Mouse (Mus musculus) layer of hippocampus, postnatal 25 days (tissue): ENCODE data around the gene Ginm1. TPM values are rescaled to one million over a fixed set of nuclear protein-coding genes. Genes with fewer than 3 reads are reported as not detected.

ENCODE experiments used
- DNase-seq, 2 experiments: peaks; one replicate each; pipeline ENCODE4 v3.0.0; 2022; ENCODE audit warnings: mixed read lengths in 2 of 2, low spot score in 1 of 2; ENCODE audit errors: extremely low spot score in 1 of 2
- total RNA-seq, 2 experiments: library from RNA; stranded (reverse); gene quantifications; 2 replicates each; pipeline ENCODE4 v1.2.3; 2021

The Ginm1 gene
- total RNA-seq: 10 to 100 TPM; 18.8 to 20.6 TPM

GRCm38 (mm10) chr10:7792751-7793385 lies at the start of gene Ginm1, which contains the start of gene Ppil4:
Ginm1 (minus strand) TSS chr10:7792824.
Ppil4 (plus strand) TSS chr10:7792891.
- peak; percentile 85 for DNase-seq

GRCm38 (mm10) chr10:7841571-7842080 lies 49.0 kb upstream of the Ginm1 start:
- DNase-seq: no peak

GRCm38 (mm10) chr10:7840785-7841184 lies 48.2 kb upstream of the Ginm1 start:
- no peak for DNase-seq

- no peak for DNase-seq
Observed at GRCm38 (mm10) chr10:7840353-7840733, 47.7 kb upstream of the Ginm1 start.

GRCm38 (mm10) chr10:7839551-7840352 lies 47.1 kb upstream of the Ginm1 start:
- DNase-seq: no peak

GRCm38 (mm10) chr10:7838874-7839421 lies 46.3 kb upstream of the Ginm1 start:
- no peak for DNase-seq

- no peak for DNase-seq
Observed at GRCm38 (mm10) chr10:7838036-7838435, 45.4 kb upstream of the Ginm1 start.

- DNase-seq: no peak
Observed at GRCm38 (mm10) chr10:7837446-7837845, 44.8 kb upstream of the Ginm1 start.

- no peak for DNase-seq
Observed at GRCm38 (mm10) chr10:7836902-7837301, 44.3 kb upstream of the Ginm1 start.

GRCm38 (mm10) chr10:7834671-7835225 lies 42.1 kb upstream of the Ginm1 start:
- DNase-seq: no peak

GRCm38 (mm10) chr10:7833377-7834165 lies 40.9 kb upstream of the Ginm1 start:
- DNase-seq: no peak

- no peak for DNase-seq
Observed at GRCm38 (mm10) chr10:7832171-7832676, 39.6 kb upstream of the Ginm1 start, which contains the start of gene Zc3h12d. Zc3h12d (plus strand) TSS chr10:7832470.

GRCm38 (mm10) chr10:7826106-7826505 lies 33.5 kb upstream of the Ginm1 start:
- no peak for DNase-seq

GRCm38 (mm10) chr10:7825281-7825665 lies 32.6 kb upstream of the Ginm1 start:
- DNase-seq: no peak

- no peak for DNase-seq
Observed at GRCm38 (mm10) chr10:7824663-7825280, 32.1 kb upstream of the Ginm1 start.

- DNase-seq: no peak
Observed at GRCm38 (mm10) chr10:7821981-7822380, 29.4 kb upstream of the Ginm1 start.

GRCm38 (mm10) chr10:7820171-7820570 lies 27.5 kb upstream of the Ginm1 start:
- no peak for DNase-seq

- DNase-seq: no peak
Observed at GRCm38 (mm10) chr10:7819603-7820002, 27.0 kb upstream of the Ginm1 start.

- no peak for DNase-seq
Observed at GRCm38 (mm10) chr10:7819156-7819555, 26.5 kb upstream of the Ginm1 start.

GRCm38 (mm10) chr10:7818676-7819075 lies 26.1 kb upstream of the Ginm1 start:
- DNase-seq: no peak
